ENCODE assay signal across 9 mouse cellular contexts in the genomic region with DNA sequence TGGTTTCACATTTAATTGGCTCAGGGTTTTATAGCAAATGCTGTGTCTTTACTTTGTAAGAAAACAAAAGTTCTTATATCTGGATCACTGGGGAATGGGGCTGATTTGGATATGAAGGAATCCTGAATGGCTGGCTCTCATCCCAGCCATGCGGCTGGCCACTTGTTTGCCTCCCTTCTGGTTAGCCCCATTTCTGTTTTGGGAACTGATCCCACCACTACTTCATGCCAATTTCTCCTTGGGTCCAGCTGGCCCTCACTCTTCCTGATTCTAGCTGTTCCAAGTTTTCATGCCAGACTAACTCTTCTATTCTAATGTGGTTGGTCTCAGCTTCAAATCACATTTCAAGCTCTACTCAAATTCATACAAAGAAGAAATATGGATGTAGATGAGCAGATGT.
DNase-seq lines count a peak whose midpoint lies in the region; TF ChIP-seq lines count a peak whose summit lies in the region.
"Had no signal": no experiment of that assay in that cellular context is flagged by ENCODE, and none has a peak within 500 bp of the region (broad histone marks: within the 10 kb centered on the region; RNA-seq: fewer than 3 reads in every experiment).

No protein-coding gene starts in this region.

- peak; percentile 2 for DNase-seq in lung, postnatal 36 days
- no peak for DNase-seq in lung, adult 2 months
- peak; percentile 86 to 92 for DNase-seq in cerebellum, postnatal 25 days
- peak; percentile 77 for DNase-seq in layer of hippocampus, adult 11-12 months (ENCODE audit: low spot score)
- DNase-seq in right cerebral cortex, postnatal 10 days (ENCODE audit: low spot score in 2 of 2) = peak; percentile 87 to 89
- no peak for DNase-seq in thymus, postnatal 0 days (ENCODE audit: low spot score)
- no peak for DNase-seq in T-cell, adult 2 months (ENCODE audit: low spot score)

- no peak overlapping the region for H3K4me3 ChIP-seq in lung, adult 2 months (replicated peaks; ENCODE audit: extremely low read depth, low read depth, low read length)
- H3K4me3 ChIP-seq: limb, embryonic 12.5 days; neural tube, embryonic 12.5 days had no signal

- no peaks in the 10 kb centered on the region for H3K4me1 ChIP-seq in lung, adult 2 months (ENCODE audit: control insufficient read depth, insufficient read depth, low read length)
- H3K4me1 ChIP-seq: limb, embryonic 12.5 days; neural tube, embryonic 12.5 days had no signal

- no peak for TF ChIP-seq POLR2A in lung, adult 2 months (IDR thresholded peaks at IDR 0.05; ENCODE audit: borderline replicate concordance, extremely low read depth, low read depth, low read length)

- 54% methylated on average over 1 of the region's 1 CpGs for WGBS in lung, adult 2 months

- no peak for TF ChIP-seq CTCF in lung, adult 2 months (IDR thresholded peaks at IDR 0.05; ENCODE audit: insufficient read depth, low read length)

Comparison
In these comparisons a context has a peak if more than half of its experiments do, and no peak if none do; other contexts are left out.
1. DNase-seq: peak in lung, postnatal 36 days (single experiment), cerebellum, postnatal 25 days (2 of 2), layer of hippocampus, adult 11-12 months (single experiment) and right cerebral cortex, postnatal 10 days (2 of 2); none in lung, adult 2 months (single experiment), thymus, postnatal 0 days (single experiment) and T-cell, adult 2 months (single experiment).